Mouse (Mus musculus) embryonic fibroblast, embryonic 13.5 days (primary cell): Measurements from ENCODE around the gene Abca13.

Experiments used
- CTCF ChIP-seq: IDR thresholded peaks from 2 replicates; pipeline ENCODE4 v1.5.1; 2011; ENCODE audit warnings: mild to moderate bottlenecking, control low read depth, low read length, moderate library complexity, borderline replicate concordance; ENCODE audit not compliant: insufficient read depth
- POLR2A ChIP-seq: IDR thresholded peaks from 2 replicates; pipeline ENCODE4 v1.6.1; 2011; ENCODE audit warnings: low read depth, mild to moderate bottlenecking, control low read depth, low read length, moderate library complexity

DNA sequence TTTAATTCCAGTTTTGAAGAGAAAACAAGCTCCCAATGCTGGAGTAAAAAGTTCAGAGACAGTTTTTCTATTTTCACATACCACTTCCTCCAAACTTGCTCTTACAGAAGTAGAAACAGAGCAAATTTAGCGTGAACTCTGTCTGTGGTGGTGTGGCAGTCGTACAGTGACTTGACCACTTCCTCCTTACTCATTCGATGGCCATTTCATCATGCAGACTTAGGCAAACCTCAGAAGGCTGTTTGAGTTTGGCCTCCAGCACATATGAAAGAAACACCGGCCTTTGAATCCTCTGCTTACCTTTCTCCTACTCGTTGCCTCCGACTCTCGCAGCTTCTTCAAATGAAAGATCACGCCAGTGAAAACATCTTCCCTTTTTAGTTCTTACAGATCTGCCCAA, 340.0 kb downstream of the Abca13 start:
- TF ChIP-seq CTCF: no peak
- TF ChIP-seq POLR2A: no peak
